Mouse (Mus musculus): Measurements from ENCODE around the gene Kcnk3. TPM values are rescaled to one million over a fixed set of nuclear protein-coding genes. Genes with fewer than 3 reads are reported as not detected.

The Kcnk3 gene
- total RNA-seq, 1 experiment, result 0.31 TPM

DNA sequence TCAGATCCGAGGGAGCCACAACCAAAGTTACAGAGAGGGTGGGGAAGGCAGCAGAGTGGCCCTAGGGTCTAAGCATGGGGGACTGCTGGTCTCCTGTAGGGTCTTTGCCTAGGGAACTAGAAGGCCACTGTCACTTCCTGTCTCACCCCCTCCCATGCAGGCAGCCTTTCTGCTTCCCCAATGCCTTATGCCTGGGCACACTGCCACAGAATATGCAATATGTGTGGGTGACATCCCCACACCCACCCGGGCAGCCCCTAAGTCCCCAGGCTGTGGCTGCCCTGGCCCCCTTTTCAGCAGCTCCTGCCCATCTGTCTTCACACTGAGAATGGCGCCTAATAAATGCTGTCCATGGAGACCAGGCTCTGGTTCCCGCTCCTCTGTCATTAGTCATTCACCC is 36.9 kb downstream of the Kcnk3 start:
- Histone ChIP-seq H3K9me3 (ENCODE audit: control insufficient read depth, insufficient read depth, low read depth, low read length) (0 out of 2 replicates have a peak, but pooled peaks cover 1% of the 10 kb centered on the region), H3K4me3 (ENCODE audit: insufficient read depth in 1 of 2, low read depth in 1 of 2, low read length in 2 of 2, poor library complexity in 1 of 2, severe bottlenecking in 1 of 2) (no peak overlapping the region), H3K36me3 (ENCODE audit: control insufficient read depth, insufficient read depth, low read length, poor library complexity, severe bottlenecking) (no peaks in the 10 kb centered on the region), H3K9ac (ENCODE audit: insufficient read depth, low read depth, low read length, poor library complexity, severe bottlenecking) (no peak overlapping the region), H3K4me1 (ENCODE audit: control insufficient read depth in 2 of 2, insufficient read depth in 2 of 2, low read length in 2 of 2, poor library complexity in 1 of 2) (peaks cover 0 to 11% of the 10 kb centered on the region in 2 experiments; a peak in 1 of 4 replicates), H3K27ac (ENCODE audit: insufficient read depth, low read depth, low read length, poor library complexity, severe bottlenecking) (no peak overlapping the region)
- DNase-seq (ENCODE audit: low read depth, low spot score), result no peak
- in situ Hi-C loops (cut with MboI; ENCODE audit: low sequenced_read_pairs in 2 of 2, unreplicated experiment in 2 of 2), result no loop called here
- TF ChIP-seq ZNF384 (IDR thresholded peaks at IDR 0.05; ENCODE audit: low read depth, low read length) (no peak), MAFK (IDR thresholded peaks at IDR 0.05; ENCODE audit: insufficient read depth, low read depth, low read length) (no peak), HCFC1 (IDR thresholded peaks at IDR 0.05; ENCODE audit: borderline replicate concordance, insufficient read depth, low read length) (no peak), ZC3H11A (IDR thresholded peaks at IDR 0.05; ENCODE audit: borderline replicate concordance, low read depth, low read length) (no peak), CHD2 (IDR thresholded peaks at IDR 0.05; ENCODE audit: low read depth, low read length) (no peak)

GRCm38 (mm10) chr5:30625379-30625778 is 37.4 kb downstream of the Kcnk3 start:
- no peak for DNase-seq (ENCODE audit: low read depth, low spot score)
- H3K9ac ChIP-seq (ENCODE audit: insufficient read depth, low read depth, low read length, poor library complexity, severe bottlenecking), result no peak overlapping the region
- no peak overlapping the region for H3K4me3 ChIP-seq (ENCODE audit: insufficient read depth in 1 of 2, low read depth in 1 of 2, low read length in 2 of 2, poor library complexity in 1 of 2, severe bottlenecking in 1 of 2)
- in situ Hi-C loops (cut with MboI; ENCODE audit: low sequenced_read_pairs in 2 of 2, unreplicated experiment in 2 of 2), result no loop called here
- peaks cover 0 to 11% of the 10 kb centered on the region in 2 experiments; a peak in 1 of 4 replicates for H3K4me1 ChIP-seq (ENCODE audit: control insufficient read depth in 2 of 2, insufficient read depth in 2 of 2, low read length in 2 of 2, poor library complexity in 1 of 2)
- H3K9me3 ChIP-seq (ENCODE audit: control insufficient read depth, insufficient read depth, low read depth, low read length), result 0 out of 2 replicates have a peak, but pooled peaks cover 1% of the 10 kb centered on the region
- TF ChIP-seq CHD2 (IDR thresholded peaks at IDR 0.05; ENCODE audit: low read depth, low read length) (no peak), ZNF384 (IDR thresholded peaks at IDR 0.05; ENCODE audit: low read depth, low read length) (no peak), HCFC1 (IDR thresholded peaks at IDR 0.05; ENCODE audit: borderline replicate concordance, insufficient read depth, low read length) (no peak), MAFK (IDR thresholded peaks at IDR 0.05; ENCODE audit: insufficient read depth, low read depth, low read length) (no peak), ZC3H11A (IDR thresholded peaks at IDR 0.05; ENCODE audit: borderline replicate concordance, low read depth, low read length) (no peak)
- H3K27ac ChIP-seq (ENCODE audit: insufficient read depth, low read depth, low read length, poor library complexity, severe bottlenecking), result no peak overlapping the region
- no peaks in the 10 kb centered on the region for H3K36me3 ChIP-seq (ENCODE audit: control insufficient read depth, insufficient read depth, low read length, poor library complexity, severe bottlenecking)

DNA sequence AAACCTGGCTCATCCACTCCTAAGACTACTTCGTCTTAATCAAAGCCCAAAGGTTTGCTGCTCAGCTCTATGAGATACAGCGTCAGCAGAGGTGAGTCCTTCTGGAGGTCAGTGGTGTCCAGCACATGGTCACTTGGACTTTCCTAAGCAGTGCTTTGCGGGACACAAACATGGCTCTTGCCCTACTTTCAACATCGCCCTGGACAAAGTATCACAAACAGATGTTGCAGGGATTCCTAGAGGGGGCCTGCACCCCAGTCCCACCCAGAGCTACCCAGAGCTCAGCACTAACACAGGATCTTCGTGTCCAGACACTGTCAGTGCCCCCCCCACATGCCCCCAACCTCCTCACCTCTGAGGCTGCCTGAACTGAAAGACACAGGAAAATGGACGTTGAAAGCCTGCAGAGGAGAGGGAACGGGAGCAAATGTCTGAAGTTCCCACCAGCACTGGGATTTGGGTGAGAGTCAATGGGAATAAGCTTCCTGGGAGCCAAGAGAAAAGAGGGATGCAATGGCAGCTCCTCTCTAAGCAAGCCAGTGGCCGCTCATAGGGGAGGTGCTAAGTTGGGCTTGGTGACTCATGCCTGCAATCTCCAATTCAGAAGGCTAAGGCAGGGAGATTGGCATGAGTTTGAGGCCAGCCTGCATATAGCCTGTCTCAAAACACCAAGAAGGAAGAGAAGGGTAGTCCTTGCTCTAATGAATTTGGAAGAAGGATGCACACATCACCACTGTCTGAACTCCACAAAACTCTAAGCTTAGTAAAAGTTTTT is 38.5 kb downstream of the Kcnk3 start:
- no peaks in the 10 kb centered on the region for H3K36me3 ChIP-seq (ENCODE audit: control insufficient read depth, insufficient read depth, low read length, poor library complexity, severe bottlenecking)
- 0 out of 2 replicates have a peak, but pooled peaks cover 1% of the 10 kb centered on the region for H3K9me3 ChIP-seq (ENCODE audit: control insufficient read depth, insufficient read depth, low read depth, low read length)
- TF ChIP-seq CHD2 (IDR thresholded peaks at IDR 0.05; ENCODE audit: low read depth, low read length) (no peak), ZNF384 (IDR thresholded peaks at IDR 0.05; ENCODE audit: low read depth, low read length) (no peak), MAFK (IDR thresholded peaks at IDR 0.05; ENCODE audit: insufficient read depth, low read depth, low read length) (no peak), ZC3H11A (IDR thresholded peaks at IDR 0.05; ENCODE audit: borderline replicate concordance, low read depth, low read length) (no peak), HCFC1 (IDR thresholded peaks at IDR 0.05; ENCODE audit: borderline replicate concordance, insufficient read depth, low read length) (no peak)
- no peak overlapping the region for H3K4me3 ChIP-seq (ENCODE audit: insufficient read depth in 1 of 2, low read depth in 1 of 2, low read length in 2 of 2, poor library complexity in 1 of 2, severe bottlenecking in 1 of 2)
- no peak for DNase-seq (ENCODE audit: low read depth, low spot score)
- no peak overlapping the region for H3K27ac ChIP-seq (ENCODE audit: insufficient read depth, low read depth, low read length, poor library complexity, severe bottlenecking)
- no peak overlapping the region for H3K9ac ChIP-seq (ENCODE audit: insufficient read depth, low read depth, low read length, poor library complexity, severe bottlenecking)
- in situ Hi-C loops (cut with MboI; ENCODE audit: low sequenced_read_pairs in 2 of 2, unreplicated experiment in 2 of 2), result no loop called here
- peaks cover 0 to 9% of the 10 kb centered on the region in 2 experiments; a peak in 1 of 4 replicates for H3K4me1 ChIP-seq (ENCODE audit: control insufficient read depth in 2 of 2, insufficient read depth in 2 of 2, low read length in 2 of 2, poor library complexity in 1 of 2)

DNA sequence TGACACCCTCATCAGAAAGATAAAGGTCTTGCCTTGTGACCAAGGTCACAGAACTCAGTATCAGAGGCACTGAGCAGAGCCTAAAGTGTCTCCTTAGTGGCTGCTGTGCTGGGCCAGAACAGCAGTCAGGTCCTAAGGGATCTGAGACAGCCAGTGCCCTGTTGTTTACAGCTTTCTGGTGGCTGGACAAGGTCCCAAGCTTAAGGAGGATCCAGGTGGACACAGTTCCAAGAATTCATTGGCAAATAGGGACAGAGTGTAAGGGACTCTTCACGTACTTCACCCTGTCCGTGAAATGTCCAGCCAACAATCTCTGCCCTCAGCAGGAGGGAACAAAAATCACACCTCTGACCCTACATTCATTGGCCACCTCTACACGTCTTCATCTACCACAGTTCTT is 40.5 kb downstream of the Kcnk3 start:
- TF ChIP-seq ZC3H11A (IDR thresholded peaks at IDR 0.05; ENCODE audit: borderline replicate concordance, low read depth, low read length) (no peak), MAFK (IDR thresholded peaks at IDR 0.05; ENCODE audit: insufficient read depth, low read depth, low read length) (no peak), HCFC1 (IDR thresholded peaks at IDR 0.05; ENCODE audit: borderline replicate concordance, insufficient read depth, low read length) (no peak)
- H3K4me3 ChIP-seq (ENCODE audit: insufficient read depth in 1 of 2, low read depth in 1 of 2, low read length in 2 of 2, poor library complexity in 1 of 2, severe bottlenecking in 1 of 2), result no peak overlapping the region
- no peak overlapping the region for H3K27ac ChIP-seq (ENCODE audit: insufficient read depth, low read depth, low read length, poor library complexity, severe bottlenecking)
- 0 out of 2 replicates have a peak, but pooled peaks cover 1% of the 10 kb centered on the region for H3K9me3 ChIP-seq (ENCODE audit: control insufficient read depth, insufficient read depth, low read depth, low read length)
- no peak overlapping the region for H3K9ac ChIP-seq (ENCODE audit: insufficient read depth, low read depth, low read length, poor library complexity, severe bottlenecking)
- in situ Hi-C loops (cut with MboI; ENCODE audit: low sequenced_read_pairs in 2 of 2, unreplicated experiment in 2 of 2), result no loop called here
- H3K36me3 ChIP-seq (ENCODE audit: control insufficient read depth, insufficient read depth, low read length, poor library complexity, severe bottlenecking), result no peaks in the 10 kb centered on the region
- no peak for DNase-seq (ENCODE audit: low read depth, low spot score)
- no peaks in the 10 kb centered on the region for H3K4me1 ChIP-seq (ENCODE audit: control insufficient read depth in 2 of 2, insufficient read depth in 2 of 2, low read length in 2 of 2, poor library complexity in 1 of 2)
